11 mouse cellular contexts compared by ENCODE assay signal in the genomic region with DNA sequence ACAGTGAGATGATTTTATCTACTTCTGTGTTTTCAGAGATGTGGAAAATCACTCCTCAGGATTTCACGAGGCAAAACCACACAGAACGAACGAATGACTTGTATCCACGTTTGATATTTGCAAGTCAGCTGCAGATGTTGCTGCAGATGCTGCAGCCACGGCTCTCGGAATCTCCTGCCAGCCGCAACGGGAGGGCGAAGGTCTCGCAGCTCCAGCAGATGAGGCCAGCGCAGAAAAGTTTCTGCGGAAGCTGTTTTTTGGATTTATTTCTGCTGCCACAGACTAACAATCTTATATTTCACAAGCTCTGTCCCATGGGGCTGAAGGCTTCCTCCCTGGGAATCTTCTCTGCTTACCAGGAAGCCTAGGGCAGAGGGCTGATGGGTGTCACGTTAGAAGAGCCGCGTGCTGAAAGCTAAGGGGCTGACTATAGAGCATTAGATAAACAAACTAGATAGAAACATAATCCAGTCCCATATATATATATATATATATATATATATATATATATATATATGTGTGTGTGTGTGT.
DNase-seq lines count a peak whose midpoint lies in the region; TF ChIP-seq lines count a peak whose summit lies in the region.
"Had no signal": no experiment of that assay in that cellular context is flagged by ENCODE, and none has a peak within 500 bp of the region (broad histone marks: within the 10 kb centered on the region; RNA-seq: fewer than 3 reads in every experiment).

No protein-coding gene starts in this region.

- peak; percentile 16 for DNase-seq in embryo, embryonic 11 days
- no peak for DNase-seq in embryo, embryonic 10 days (ENCODE audit: low spot score)
- no peak for DNase-seq in testis, postnatal 14 days (ENCODE audit: low spot score)
- DNase-seq in kidney, postnatal 25 days: peak; percentile 37 to 41
- DNase-seq in adrenal gland, postnatal 4 days (ENCODE audit: low spot score in 2 of 2): no peak
- DNase-seq in heart, postnatal 36 days: no peak

- intact Hi-C loops in heart, postnatal 36 days (cut with DNase I): no loop called here

- peaks cover 16% of the 10 kb centered on the region for H3K4me1 ChIP-seq in testis, adult 2 months (ENCODE audit: control insufficient read depth, insufficient read depth, low read length)
- H3K4me1 ChIP-seq: forebrain, embryonic 12.5 days had no signal

- no peaks in the 10 kb centered on the region for H3K27me3 ChIP-seq in testis, adult 2 months (ENCODE audit: control insufficient read depth, insufficient read depth, low read length)
- H3K27me3 ChIP-seq: embryonic facial prominence, embryonic 13.5 days; forebrain, embryonic 12.5 days had no signal

- H3K36me3 ChIP-seq in testis, adult 2 months (ENCODE audit: control insufficient read depth, insufficient read depth, low read length): no peaks in the 10 kb centered on the region
- H3K36me3 ChIP-seq: embryonic facial prominence, embryonic 13.5 days; forebrain, embryonic 12.5 days; G1E; heart, embryonic 10.5 days had no signal

- TF ChIP-seq POLR2A in testis, adult 2 months (IDR thresholded peaks at IDR 0.05; ENCODE audit: control insufficient read depth, low read depth, low read length): no peak

- no peak overlapping the region for H3K27ac ChIP-seq in testis, adult 2 months (ENCODE audit: control insufficient read depth, insufficient read depth, low read depth, low read length)
- H3K27ac ChIP-seq: embryonic facial prominence, embryonic 13.5 days; forebrain, embryonic 12.5 days; heart, embryonic 10.5 days had no signal

- peak overlapping the region; percentile 89 for H3K4me3 ChIP-seq in testis, adult 2 months (ENCODE audit: control insufficient read depth, low read depth, low read length)
- H3K4me3 ChIP-seq: embryonic facial prominence, embryonic 13.5 days; forebrain, embryonic 12.5 days; heart, embryonic 10.5 days had no signal

- TF ChIP-seq CTCF in testis, adult 2 months (IDR thresholded peaks at IDR 0.05; ENCODE audit: control insufficient read depth, insufficient read depth, insufficient replicate concordance, low read depth, low read length): no peak

Comparison
In these comparisons a context has a peak if more than half of its experiments do, and no peak if none do; other contexts are left out.
1. DNase-seq: peak in embryo, embryonic 11 days (single experiment) and kidney, postnatal 25 days (2 of 2); none in embryo, embryonic 10 days (single experiment), testis, postnatal 14 days (single experiment), adrenal gland, postnatal 4 days (0 of 2) and heart, postnatal 36 days (0 of 2).